Mouse (Mus musculus) olfactory bulb, adult 2 months (tissue): Measurements from ENCODE around the gene Foxred1.

ENCODE experiments used
- CTCF ChIP-seq: fragments of 200-500 bp; IDR thresholded peaks from 2 replicates; pipeline ENCODE4 v1.5.1; 2012; ENCODE audit warnings: low read depth, mild to moderate bottlenecking, low read length, moderate library complexity; ENCODE audit not compliant: insufficient read depth
- POLR2A ChIP-seq: fragments of 200-500 bp; IDR thresholded peaks from 2 replicates; pipeline ENCODE4 v1.6.1; 2012; ENCODE audit warnings: mild to moderate bottlenecking, low read depth, low read length, moderate library complexity; ENCODE audit not compliant: insufficient read depth

GRCm38 (mm10) chr9:35192983-35193542 lies 17.8 kb downstream of the Foxred1 start:
- TF ChIP-seq POLR2A: no peak
- no peak for TF ChIP-seq CTCF
